Mouse (Mus musculus) midbrain, embryonic 15.5 days (tissue): ENCODE measurements around the gene Dennd1a. TPM values are rescaled to one million over a fixed set of nuclear protein-coding genes. Genes with fewer than 3 reads are reported as not detected.
A peak's percentile ranks its signal among the peaks of the same experiment; 100 is the strongest.

Experiments used
- ATAC-seq: fragments of 200-750 bp; cut with Nextera tagmentation; replicated peaks from 2 replicates; pipeline ENCODE4 v1.8.0; 2017; ENCODE audit warnings: moderate TSS enrichment
- H3K27ac ChIP-seq: fragments of 300-500 bp; sonication (generic); 2 replicates; pipeline ENCODE4 v1.5.1; 2015; ENCODE audit warnings: mild to moderate bottlenecking, inconsistent platforms
- H3K27me3 ChIP-seq: fragments of 300-500 bp; sonication (generic); replicated peaks from 2 replicates; pipeline ENCODE4 v1.6.1; 2015; ENCODE audit warnings: inconsistent platforms
- H3K36me3 ChIP-seq: fragments of 300-500 bp; sonication (generic); replicated peaks from 2 replicates; pipeline ENCODE4 v1.6.1; 2015; ENCODE audit warnings: inconsistent platforms
- H3K4me1 ChIP-seq: fragments of 300-500 bp; sonication (generic); 2 replicates; pipeline ENCODE4 v1.6.1; 2015; ENCODE audit warnings: inconsistent platforms
- H3K4me2 ChIP-seq: fragments of 300-500 bp; sonication (generic); 2 replicates; pipeline ENCODE4 v1.6.1; 2015; ENCODE audit warnings: inconsistent platforms, mild to moderate bottlenecking, moderate library complexity
- H3K4me3 ChIP-seq: fragments of 300-500 bp; sonication (generic); 2 replicates; pipeline ENCODE4 v1.5.1; 2015; ENCODE audit warnings: mild to moderate bottlenecking, inconsistent platforms
- H3K9ac ChIP-seq: fragments of 300-500 bp; sonication (generic); 2 replicates; pipeline ENCODE4 v1.6.1; 2015; ENCODE audit warnings: mild to moderate bottlenecking, inconsistent platforms
- H3K9me3 ChIP-seq: fragments of 300-500 bp; sonication (generic); 2 replicates; pipeline ENCODE4 v1.6.1; 2016; ENCODE audit warnings: inconsistent platforms
- WGBS: fragments of 180-500 bp; shearing (Covaris S2); methylation state at CpG from one replicate; pipeline ENCODE4 v1.1.7; 2015; ENCODE audit warnings: mixed read lengths; 5-methylcytosine and 5-hydroxymethylcytosine counted together
- polyA plus RNA-seq: library from polyadenylated mRNA; unstranded; fragments of >200 nt; fragmentation: Nextera tagmentation; extraction: Ambion mirVana; gene quantifications from 2 replicates; pipeline ENCODE4 v1.2.1, GENCODE M21; 2015

Gene Dennd1a
- polyA plus RNA-seq, 1 experiment from 2014 or later, result 26.1 TPM

GRCm38 (mm10) chr2:38126383-38126732 lies 160.8 kb downstream of the Dennd1a start:
- Histone ChIP-seq H3K9me3 (no peaks in the 10 kb centered on the region), H3K4me1 (no peaks in the 10 kb centered on the region), H3K27ac (no peak overlapping the region), H3K4me3 (no peak overlapping the region), H3K36me3 (no peaks in the 10 kb centered on the region), H3K4me2 (no peak overlapping the region), H3K27me3 (no peaks in the 10 kb centered on the region), H3K9ac (no peak overlapping the region)
- no peak for ATAC-seq
- WGBS, result 57% methylated on average over 3 of the region's 3 CpGs

- no peak overlapping the region for H3K4me3 ChIP-seq
- H3K27me3 ChIP-seq, result no peaks in the 10 kb centered on the region
- no peak for ATAC-seq
- no peak overlapping the region for H3K4me2 ChIP-seq
- 55% methylated on average over 5 of the region's 5 CpGs for WGBS
- no peaks in the 10 kb centered on the region for H3K9me3 ChIP-seq
- H3K9ac ChIP-seq, result no peak overlapping the region
- no peak overlapping the region for H3K27ac ChIP-seq
- no peaks in the 10 kb centered on the region for H3K36me3 ChIP-seq
- no peaks in the 10 kb centered on the region for H3K4me1 ChIP-seq
Observed at GRCm38 (mm10) chr2:38125671-38126382, 161.4 kb downstream of the Dennd1a start.

- Histone ChIP-seq H3K4me2 (no peak overlapping the region), H3K4me1 (no peaks in the 10 kb centered on the region), H3K36me3 (no peaks in the 10 kb centered on the region), H3K9ac (no peak overlapping the region), H3K9me3 (no peaks in the 10 kb centered on the region), H3K4me3 (no peak overlapping the region), H3K27me3 (no peaks in the 10 kb centered on the region), H3K27ac (no peak overlapping the region)
- 93% methylated on average over 1 of the region's 1 CpGs for WGBS
- ATAC-seq, result no peak
Observed at GRCm38 (mm10) chr2:38124727-38125126, 162.5 kb downstream of the Dennd1a start.

- Histone ChIP-seq H3K9me3 (no peaks in the 10 kb centered on the region), H3K4me1 (peaks cover 12% of the 10 kb centered on the region), H3K36me3 (no peaks in the 10 kb centered on the region), H3K4me2 (no peak overlapping the region), H3K4me3 (no peak overlapping the region), H3K27ac (no peak overlapping the region), H3K27me3 (no peaks in the 10 kb centered on the region), H3K9ac (no peak overlapping the region)
- WGBS, result 65% methylated on average over 2 of the region's 2 CpGs
- ATAC-seq, result no peak
Observed at GRCm38 (mm10) chr2:38115000-38115399, 172.2 kb downstream of the Dennd1a start.

- H3K36me3 ChIP-seq, result no peaks in the 10 kb centered on the region
- no peaks in the 10 kb centered on the region for H3K9me3 ChIP-seq
- H3K4me2 ChIP-seq, result no peak overlapping the region
- H3K27me3 ChIP-seq, result no peaks in the 10 kb centered on the region
- H3K4me1 ChIP-seq, result peaks cover 12% of the 10 kb centered on the region
- H3K27ac ChIP-seq, result 0 out of 2 replicates have a peak overlapping the region, but pooled peaks have one; percentile 25
- ATAC-seq, result peak; percentile 71; the same call in 1 of the 2 replicates
- H3K9ac ChIP-seq, result no peak overlapping the region
- WGBS, result 61% methylated on average over 5 of the region's 5 CpGs
- no peak overlapping the region for H3K4me3 ChIP-seq
Observed at GRCm38 (mm10) chr2:38111655-38112351, 175.4 kb downstream of the Dennd1a start.

GRCm38 (mm10) chr2:38108586-38108985 lies 178.6 kb downstream of the Dennd1a start:
- H3K4me1 ChIP-seq, result peaks cover 12% of the 10 kb centered on the region
- no peak overlapping the region for H3K9ac ChIP-seq
- no peak overlapping the region for H3K27ac ChIP-seq
- no peaks in the 10 kb centered on the region for H3K9me3 ChIP-seq
- ATAC-seq, result no peak
- H3K27me3 ChIP-seq, result no peaks in the 10 kb centered on the region
- no peaks in the 10 kb centered on the region for H3K36me3 ChIP-seq
- H3K4me3 ChIP-seq, result no peak overlapping the region
- H3K4me2 ChIP-seq, result no peak overlapping the region
- 73% methylated on average over 2 of the region's 2 CpGs for WGBS

GRCm38 (mm10) chr2:38102674-38103073 lies 184.5 kb downstream of the Dennd1a start:
- H3K4me2 ChIP-seq, result no peak overlapping the region
- no peaks in the 10 kb centered on the region for H3K27me3 ChIP-seq
- no peaks in the 10 kb centered on the region for H3K9me3 ChIP-seq
- no peak overlapping the region for H3K9ac ChIP-seq
- peaks cover 17% of the 10 kb centered on the region for H3K4me1 ChIP-seq
- no peak for ATAC-seq
- 91% methylated on average over 1 of the region's 1 CpGs for WGBS
- H3K4me3 ChIP-seq, result no peak overlapping the region
- no peak overlapping the region for H3K27ac ChIP-seq
- no peaks in the 10 kb centered on the region for H3K36me3 ChIP-seq

GRCm38 (mm10) chr2:38100289-38100688 lies 186.9 kb downstream of the Dennd1a start:
- ATAC-seq, result no peak
- Histone ChIP-seq H3K4me1 (peaks cover 26% of the 10 kb centered on the region), H3K9ac (no peak overlapping the region), H3K27me3 (no peaks in the 10 kb centered on the region), H3K9me3 (no peaks in the 10 kb centered on the region), H3K4me2 (no peak overlapping the region), H3K27ac (peak overlapping the region; percentile 44; the same call in 1 of the 2 replicates), H3K36me3 (no peaks in the 10 kb centered on the region), H3K4me3 (no peak overlapping the region)
- WGBS, result 19% methylated on average over 7 of the region's 7 CpGs

GRCm38 (mm10) chr2:38099120-38099773 lies 187.9 kb downstream of the Dennd1a start:
- Histone ChIP-seq H3K27ac (no peak overlapping the region), H3K4me1 (peaks cover 33% of the 10 kb centered on the region), H3K4me2 (no peak overlapping the region), H3K9me3 (no peaks in the 10 kb centered on the region), H3K9ac (no peak overlapping the region), H3K27me3 (no peaks in the 10 kb centered on the region), H3K4me3 (no peak overlapping the region), H3K36me3 (no peaks in the 10 kb centered on the region)
- WGBS, result 58% methylated on average over 4 of the region's 4 CpGs
- ATAC-seq, result no peak

- WGBS, result 30% methylated on average over 3 of the region's 3 CpGs
- no peak overlapping the region for H3K9ac ChIP-seq
- peaks cover 36% of the 10 kb centered on the region for H3K4me1 ChIP-seq
- no peaks in the 10 kb centered on the region for H3K9me3 ChIP-seq
- no peak overlapping the region for H3K4me2 ChIP-seq
- no peak overlapping the region for H3K4me3 ChIP-seq
- no peak for ATAC-seq
- H3K36me3 ChIP-seq, result no peaks in the 10 kb centered on the region
- H3K27me3 ChIP-seq, result no peaks in the 10 kb centered on the region
- H3K27ac ChIP-seq, result 0 out of 2 replicates have a peak overlapping the region, but pooled peaks have one; percentile 12
Observed at GRCm38 (mm10) chr2:38097469-38097868, 189.7 kb downstream of the Dennd1a start.

- no peaks in the 10 kb centered on the region for H3K27me3 ChIP-seq
- H3K36me3 ChIP-seq, result no peaks in the 10 kb centered on the region
- no peak overlapping the region for H3K4me3 ChIP-seq
- H3K27ac ChIP-seq, result no peak overlapping the region
- H3K4me1 ChIP-seq, result peaks cover 36% of the 10 kb centered on the region
- H3K9ac ChIP-seq, result no peak overlapping the region
- ATAC-seq, result no peak
- H3K4me2 ChIP-seq, result no peak overlapping the region
- H3K9me3 ChIP-seq, result no peaks in the 10 kb centered on the region
Observed at GRCm38 (mm10) chr2:38096328-38096727, 190.9 kb downstream of the Dennd1a start.

- Histone ChIP-seq H3K36me3 (no peaks in the 10 kb centered on the region), H3K4me2 (no peak overlapping the region), H3K27ac (peak overlapping the region; percentile 8; the same call in 1 of the 2 replicates), H3K4me1 (peaks cover 27% of the 10 kb centered on the region), H3K9ac (no peak overlapping the region), H3K9me3 (no peaks in the 10 kb centered on the region), H3K27me3 (no peaks in the 10 kb centered on the region), H3K4me3 (no peak overlapping the region)
- WGBS, result 15% methylated on average over 2 of the region's 2 CpGs
- no peak for ATAC-seq
Observed at GRCm38 (mm10) chr2:38094380-38095163, 192.6 kb downstream of the Dennd1a start.
